Mouse (Mus musculus) CD8-positive naive resting alpha-beta T cell, adult 57 days (primary cell): Measurements from ENCODE around the gene Csn1s1. TPM values are rescaled to one million over a fixed set of nuclear protein-coding genes. Genes with fewer than 3 reads are reported as not detected.

Source experiments
- total RNA-seq: library from RNA; stranded (reverse); gene quantifications from one replicate; pipeline ENCODE4 v1.2.4, GENCODE M21; 2023

Csn1s1 gene
- total RNA-seq: not detected

DNA sequence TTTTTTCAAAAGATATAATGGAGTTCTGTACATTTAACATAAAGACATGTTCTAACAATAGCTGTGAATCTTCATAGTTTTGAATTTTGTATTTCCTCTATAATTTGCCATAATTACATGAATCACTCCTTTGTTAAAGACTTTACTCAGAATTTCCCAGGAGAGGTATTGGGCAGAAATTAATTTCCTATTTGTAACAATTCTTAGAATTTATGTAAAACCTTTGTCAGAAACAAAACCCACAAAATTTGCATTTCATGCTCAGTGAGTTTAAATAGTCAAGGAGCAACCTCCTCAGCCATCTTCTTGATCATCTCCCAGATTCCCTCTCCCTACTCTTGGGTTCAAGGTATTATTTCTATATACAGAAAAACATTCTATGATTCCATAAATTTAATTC lies at the start of gene Csn1s1:
Gene Csn1s1, plus strand, starts transcription at position 301 of the 400 bp plus-strand sequence.

DNA sequence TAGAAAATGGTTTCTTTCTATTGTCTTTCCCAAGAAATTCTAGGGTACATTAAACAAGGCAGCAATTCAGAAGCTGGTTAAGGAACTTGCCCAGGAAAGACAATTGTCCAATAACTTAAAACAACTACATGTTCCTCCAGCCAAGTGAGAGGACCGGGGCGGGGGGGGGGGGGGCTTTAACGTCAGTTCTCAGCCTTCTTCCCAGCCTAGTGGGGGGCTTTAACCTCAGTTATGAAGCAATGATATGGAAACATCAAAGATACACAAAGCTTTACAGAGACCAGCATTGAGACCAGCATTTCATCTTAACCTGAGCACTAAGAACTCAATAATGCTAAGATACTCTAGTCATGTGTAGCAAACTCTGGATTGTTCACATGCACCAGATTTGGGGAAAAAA lies 33.5 kb downstream of the Csn1s1 start, which contains the start of gene Csn2:
Gene Csn2, minus strand, starts transcription at position 101 of the 400 bp plus-strand sequence.

Other genes with a start within 250 kb of the Csn1s1 start
- gene Ugt2b38, start 242.0 kb upstream of the Csn1s1 start, total RNA-seq: not detected
- not detected for gene Ugt2a2, start 183.9 kb upstream of the Csn1s1 start, total RNA-seq
- gene Gm43638, start 179.4 kb upstream of the Csn1s1 start, total RNA-seq: not detected
- gene Ugt2a1, start 175.3 kb upstream of the Csn1s1 start, total RNA-seq: not detected
- gene Sult1b1, start 128.0 kb upstream of the Csn1s1 start, total RNA-seq: not detected
- not detected for gene Sult1d1, start 97.2 kb upstream of the Csn1s1 start, total RNA-seq
- not detected for gene Sult1e1, start 74.6 kb upstream of the Csn1s1 start, total RNA-seq
- gene Csn2, start 33.4 kb downstream of the Csn1s1 start, total RNA-seq: not detected
- gene Csn1s2a, start 108.4 kb downstream of the Csn1s1 start, total RNA-seq: not detected
- not detected for gene Csn1s2b, start 141.9 kb downstream of the Csn1s1 start, total RNA-seq
- gene Prr27, start 159.5 kb downstream of the Csn1s1 start, total RNA-seq: not detected
- not detected for gene Odam, start 218.8 kb downstream of the Csn1s1 start, total RNA-seq